Mouse (Mus musculus): ENCODE data around the gene Zswim3.
"Not testable (repeated sequence)": the region's sequence is repeated elsewhere in the genome, so short reads cannot be mapped to it uniquely, and the experiment has no call there.

The Zswim3 gene

GRCm38 (mm10) chr2:164857101-164857821 is 52.4 kb downstream of the Zswim3 start, which contains the start of gene Pltp:
TSS of gene Pltp (minus strand) at chr2:164857711.
- no peak for DNase-seq

- DNase-seq, result no peak
Measured at GRCm38 (mm10) chr2:164857842-164858553, 53.1 kb downstream of the Zswim3 start.

GRCm38 (mm10) chr2:164859155-164859554 is 54.3 kb downstream of the Zswim3 start:
- no peak for DNase-seq

GRCm38 (mm10) chr2:164859640-164860432 is 54.9 kb downstream of the Zswim3 start:
- peak in 1 of 2 experiments; percentile 63 for DNase-seq

- no peak for DNase-seq
Measured at GRCm38 (mm10) chr2:164861094-164861493, 56.2 kb downstream of the Zswim3 start.

- no peak for DNase-seq
Measured at GRCm38 (mm10) chr2:164862179-164862861, 57.4 kb downstream of the Zswim3 start.

GRCm38 (mm10) chr2:164863411-164863810 is 58.5 kb downstream of the Zswim3 start:
- not testable (repeated sequence) for DNase-seq

- no peak for DNase-seq
Measured at GRCm38 (mm10) chr2:164864593-164864992, 59.7 kb downstream of the Zswim3 start.

- DNase-seq, result no peak
Measured at GRCm38 (mm10) chr2:164866741-164867551, 62.0 kb downstream of the Zswim3 start.

- no peak for DNase-seq
Measured at GRCm38 (mm10) chr2:164867566-164867965, 62.7 kb downstream of the Zswim3 start.

GRCm38 (mm10) chr2:164868491-164868890 is 63.6 kb downstream of the Zswim3 start:
- DNase-seq, result no peak
